Mouse (Mus musculus) spleen, adult 2 months (tissue): Measurements from ENCODE around the gene Mical3. TPM values are rescaled to one million over a fixed set of nuclear protein-coding genes. Genes with fewer than 3 reads are reported as not detected.

Source experiments
- DNase-seq, 2 experiments: peaks; one replicate each; pipeline versions ENCODE4 v3.0.0 to v3.0.0-alpha.2; 2012 to 2021; ENCODE audit warnings: low spot score in 2 of 2, low read depth in 1 of 2
- H3K27ac ChIP-seq: fragments of 200-500 bp; 2 replicates; pipeline ENCODE4 v1.5.1; 2012; ENCODE audit warnings: low read length, inconsistent platforms; ENCODE audit not compliant: insufficient read depth
- H3K27me3 ChIP-seq: fragments of 200-500 bp; 2 replicates; pipeline ENCODE4 v1.6.1; 2012; ENCODE audit warnings: mild to moderate bottlenecking, moderate library complexity, low read length, inconsistent platforms; ENCODE audit not compliant: control insufficient read depth, insufficient read depth
- H3K36me3 ChIP-seq: fragments of 200-500 bp; 2 replicates; pipeline ENCODE4 v1.6.1; 2012; ENCODE audit warnings: mild to moderate bottlenecking, low read length, inconsistent platforms; ENCODE audit not compliant: control insufficient read depth, insufficient read depth
- H3K4me1 ChIP-seq: fragments of 200-500 bp; 2 replicates; pipeline ENCODE4 v1.6.1; 2011; ENCODE audit warnings: inconsistent platforms; ENCODE audit not compliant: control insufficient read depth, insufficient read depth, insufficient read length
- H3K4me3 ChIP-seq: fragments of 200-500 bp; 2 replicates; pipeline ENCODE4 v1.5.1; 2011; ENCODE audit warnings: mild to moderate bottlenecking, inconsistent platforms; ENCODE audit not compliant: insufficient read depth, insufficient read length; ENCODE audit errors: extremely low read depth
- CTCF ChIP-seq: fragments of 200-500 bp; IDR thresholded peaks from 2 replicates; pipeline ENCODE4 v1.5.1; 2011; ENCODE audit warnings: mild to moderate bottlenecking, inconsistent platforms; ENCODE audit not compliant: insufficient read depth, insufficient read length, insufficient replicate concordance; ENCODE audit errors: extremely low read depth
- POLR2A ChIP-seq: fragments of 200-500 bp; IDR thresholded peaks from 2 replicates; pipeline ENCODE4 v1.6.1; 2011; ENCODE audit warnings: low read depth, low read length, inconsistent platforms
- whole genome bisulfite sequencing: fragments of 180-500 bp; shearing (Covaris S2); methylation state at CpG from one replicate; pipeline ENCODE4 v1.1.7; 2018; 5-methylcytosine and 5-hydroxymethylcytosine counted together
- polyA plus RNA-seq: library from polyadenylated mRNA; depleted of rRNA; stranded (reverse); fragments of >200 nt; gene quantifications from 2 replicates; pipeline ENCODE4 v1.2.3, GENCODE M21; 2012

Mical3 gene
- polyA plus RNA-seq, 1 experiment = 11.2 TPM

DNA sequence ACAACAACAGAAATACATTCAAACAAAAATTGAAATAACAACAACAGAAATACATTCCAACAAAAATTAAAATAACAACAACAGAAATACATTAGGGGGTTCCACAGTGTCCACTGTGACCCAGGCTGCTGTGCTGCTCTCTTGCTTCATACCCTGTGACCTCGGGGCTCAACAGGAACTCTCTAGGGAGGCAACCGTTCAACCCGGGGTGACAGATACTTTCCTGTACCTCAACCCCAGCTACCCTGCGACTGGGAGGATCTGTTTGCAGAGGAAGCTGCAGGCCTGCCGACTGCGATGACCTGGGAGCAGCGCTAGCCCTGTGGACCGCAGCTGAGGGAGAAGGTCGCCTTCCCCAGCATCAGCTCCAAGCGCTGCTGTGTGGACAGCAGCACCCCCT lies 14.4 kb downstream of the Mical3 start:
- no peak overlapping the region for H3K27ac ChIP-seq
- H3K4me3 ChIP-seq = no peak overlapping the region
- H3K4me1 ChIP-seq = peaks cover 2% of the 10 kb centered on the region; the same call in 1 of the 2 replicates
- no peak for TF ChIP-seq CTCF
- TF ChIP-seq POLR2A = no peak
- H3K36me3 ChIP-seq = no peaks in the 10 kb centered on the region
- no peaks in the 10 kb centered on the region for H3K27me3 ChIP-seq
- DNase-seq = no peak
- 35% methylated on average over 10 of the region's 10 CpGs for WGBS

DNA sequence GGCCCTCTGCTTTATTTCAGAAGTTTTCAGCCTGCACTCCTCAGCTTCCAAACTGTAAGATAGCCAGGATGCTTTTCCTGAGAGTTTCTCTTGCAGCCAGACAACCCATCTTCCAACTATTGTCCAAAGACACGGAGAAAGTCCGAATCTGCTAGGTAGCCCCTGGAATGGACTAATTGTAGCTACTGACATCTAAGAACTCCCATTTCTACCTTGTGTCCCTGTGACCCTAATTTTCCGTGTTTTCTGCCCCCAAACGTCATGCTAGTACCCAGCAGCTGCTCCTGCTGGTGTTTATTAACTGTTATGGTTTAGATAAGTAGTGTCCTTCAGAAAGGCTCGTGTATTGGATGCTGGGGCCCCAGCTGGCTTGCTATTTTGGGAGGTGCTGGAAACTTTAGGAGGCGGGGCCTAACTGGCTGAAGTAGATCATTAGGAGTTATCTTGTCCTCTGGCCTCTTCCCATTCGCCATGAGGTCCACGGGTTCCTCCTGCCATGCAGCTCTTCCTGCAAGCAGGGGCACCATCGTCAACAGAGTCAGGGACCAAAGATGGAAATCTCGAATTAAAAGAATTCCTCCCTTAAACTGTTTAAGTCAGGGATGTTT lies 19.2 kb downstream of the Mical3 start:
- Histone ChIP-seq H3K4me3 (no peak overlapping the region), H3K27ac (no peak overlapping the region), H3K27me3 (0 out of 2 replicates have a peak, but pooled peaks cover 2% of the 10 kb centered on the region), H3K4me1 (peaks cover 2% of the 10 kb centered on the region), H3K36me3 (no peaks in the 10 kb centered on the region)
- WGBS = 81% methylated on average over 10 of the region's 10 CpGs
- TF ChIP-seq CTCF (no peak), POLR2A (no peak)
- no peak for DNase-seq

DNA sequence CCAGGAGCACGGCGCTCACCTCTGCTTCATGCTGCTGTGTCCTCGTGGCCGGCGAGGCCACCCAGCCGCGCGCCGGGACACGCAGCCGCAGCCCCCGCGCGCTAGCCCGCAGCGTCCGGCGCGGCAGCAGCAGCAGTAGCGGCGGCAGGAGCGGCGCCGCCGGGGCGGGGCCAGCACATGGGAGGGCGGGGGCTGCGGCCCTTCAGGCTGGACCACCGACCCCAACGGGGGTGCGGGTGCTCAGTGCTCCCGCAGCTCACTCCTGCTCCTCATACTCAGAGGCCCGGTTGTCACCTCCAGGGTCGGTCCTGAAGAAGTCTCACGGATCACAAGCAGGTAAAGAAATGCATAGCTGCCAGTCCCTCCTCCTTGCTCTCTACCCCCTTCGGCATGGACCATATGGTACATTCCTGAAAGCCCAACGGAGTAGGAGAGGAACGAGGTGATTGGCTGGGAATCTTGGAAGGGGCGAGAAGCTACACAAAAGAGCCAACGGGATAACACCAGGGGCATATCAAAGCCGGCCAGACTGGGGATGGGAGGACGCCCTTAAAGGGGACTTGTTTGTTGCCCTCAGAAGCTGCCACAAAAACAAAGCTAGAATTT lies 20.7 kb downstream of the Mical3 start:
- no peak for TF ChIP-seq CTCF
- no peak for TF ChIP-seq POLR2A
- under 1% methylated on average over 42 of the region's 42 CpGs for WGBS
- Histone ChIP-seq H3K4me3 (peak overlapping the region; percentile 61), H3K27ac (peak overlapping the region; percentile 85), H3K36me3 (no peaks in the 10 kb centered on the region), H3K4me1 (peaks cover 2% of the 10 kb centered on the region), H3K27me3 (0 out of 2 replicates have a peak, but pooled peaks cover 2% of the 10 kb centered on the region)
- DNase-seq = peak; percentile 66 to 75

DNA sequence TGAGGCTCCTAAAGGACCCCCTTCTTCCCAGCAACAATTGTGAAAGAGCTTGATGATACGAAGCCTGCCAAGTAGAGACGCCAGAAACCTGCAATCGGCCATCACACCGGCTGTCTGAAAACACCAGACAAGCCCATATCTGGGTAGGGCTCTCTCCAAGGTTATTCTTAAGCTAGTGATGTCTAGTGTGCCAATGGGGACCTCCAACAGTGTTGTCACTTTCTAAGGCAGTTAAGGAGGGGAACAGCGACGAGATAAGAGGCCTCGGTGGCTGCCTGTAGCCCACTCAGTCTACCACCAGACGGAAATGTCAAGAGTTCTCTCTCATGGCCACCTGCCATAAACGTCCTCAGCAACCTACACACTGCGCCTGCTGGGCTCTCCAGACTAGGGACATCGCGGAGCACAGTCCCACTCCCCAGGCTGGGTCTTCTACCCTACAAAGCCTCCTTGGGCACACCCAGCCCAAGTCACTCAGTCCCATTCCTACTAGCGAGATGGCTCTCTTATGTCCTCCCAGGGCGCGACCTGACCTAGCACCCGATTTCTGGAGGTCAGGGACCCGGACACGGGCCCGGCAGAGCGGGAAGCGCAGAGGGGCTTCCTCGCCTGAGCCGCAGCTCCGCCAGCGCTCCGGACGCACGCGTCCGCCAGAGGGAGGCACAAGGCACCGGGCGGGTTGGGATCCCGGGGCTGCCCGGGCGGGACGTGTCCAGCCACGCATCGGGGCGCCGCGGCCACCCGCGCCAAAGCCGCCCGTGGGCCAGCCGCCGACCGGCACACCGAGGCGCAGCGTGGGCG lies 21.4 kb downstream of the Mical3 start:
- Histone ChIP-seq H3K4me1 (peaks cover 2% of the 10 kb centered on the region), H3K27me3 (0 out of 2 replicates have a peak, but pooled peaks cover 2% of the 10 kb centered on the region), H3K27ac (peak overlapping the region; percentile 37), H3K36me3 (no peaks in the 10 kb centered on the region), H3K4me3 (peak overlapping the region; percentile 61)
- no peak for TF ChIP-seq CTCF
- TF ChIP-seq POLR2A = no peak
- DNase-seq = peak in 1 of 2 experiments; percentile 18
- WGBS = 6% methylated on average over 43 of the region's 52 CpGs

DNA sequence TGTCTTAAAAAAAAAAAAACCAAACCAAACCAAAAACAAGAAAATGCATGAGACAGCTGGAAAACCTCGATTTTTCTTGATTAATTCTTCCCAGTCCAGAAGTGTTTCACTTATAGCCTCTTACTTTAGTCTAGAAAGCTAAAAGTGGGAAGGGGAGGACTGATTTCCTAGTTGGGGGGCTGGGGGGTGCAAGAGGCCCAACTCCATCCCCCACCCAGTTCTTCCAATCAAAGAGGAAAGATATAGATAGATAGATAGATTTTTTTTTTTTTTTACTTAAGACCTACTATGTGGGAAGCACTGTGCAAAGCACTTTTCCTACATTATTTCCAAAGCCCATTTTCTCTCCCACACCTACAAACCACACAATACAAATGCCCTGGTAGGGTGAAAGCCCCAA lies 22.7 kb downstream of the Mical3 start:
- Histone ChIP-seq H3K27ac (no peak overlapping the region), H3K4me1 (peaks cover 8% of the 10 kb centered on the region), H3K4me3 (no peak overlapping the region), H3K36me3 (no peaks in the 10 kb centered on the region), H3K27me3 (0 out of 2 replicates have a peak, but pooled peaks cover 2% of the 10 kb centered on the region)
- TF ChIP-seq POLR2A = no peak
- TF ChIP-seq CTCF = no peak
- WGBS = 82% methylated on average over 1 of the region's 1 CpGs
- no peak for DNase-seq

DNA sequence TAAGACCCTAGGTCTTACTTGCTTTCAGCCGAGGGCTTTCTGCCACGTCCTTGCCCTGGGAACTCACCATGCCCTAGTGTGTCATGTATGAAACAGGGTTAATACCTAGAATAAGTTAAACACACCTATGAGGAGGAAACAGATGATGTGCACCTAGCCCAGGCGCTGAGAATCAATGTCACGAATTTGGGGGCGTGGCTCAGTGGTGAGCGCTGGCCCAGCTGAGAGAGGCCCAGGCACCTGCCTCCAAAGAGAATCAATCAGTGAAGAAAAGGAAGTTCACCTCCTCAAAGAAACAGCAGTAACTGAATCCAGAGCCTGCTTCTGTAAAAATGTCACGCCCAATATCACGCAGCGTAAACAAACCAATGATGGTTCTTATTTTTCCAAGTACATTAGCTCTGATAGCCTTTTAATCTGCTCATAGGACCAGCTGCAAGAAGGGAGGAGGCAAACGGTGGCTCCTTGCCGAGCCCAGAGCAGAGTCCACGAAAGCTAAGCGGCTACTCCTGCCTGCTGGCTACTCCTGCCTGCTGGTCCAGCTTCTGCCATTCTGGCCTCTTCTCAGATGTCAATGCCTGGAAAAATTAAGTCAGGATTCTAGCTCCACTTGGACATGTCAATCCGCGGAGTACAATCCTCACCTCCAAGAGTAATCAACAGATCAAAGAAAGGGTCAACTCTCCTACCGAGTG lies 23.9 kb downstream of the Mical3 start:
- TF ChIP-seq POLR2A (no peak), CTCF (no peak)
- peaks cover 9% of the 10 kb centered on the region for H3K4me1 ChIP-seq
- H3K27ac ChIP-seq = no peak overlapping the region
- 0 out of 2 replicates have a peak, but pooled peaks cover 2% of the 10 kb centered on the region for H3K27me3 ChIP-seq
- DNase-seq = no peak
- no peaks in the 10 kb centered on the region for H3K36me3 ChIP-seq
- 85% methylated on average over 16 of the region's 16 CpGs for WGBS
- H3K4me3 ChIP-seq = no peak overlapping the region
